Mouse (Mus musculus): ENCODE measurements around the gene Pcid2. TPM values are rescaled to one million over a fixed set of nuclear protein-coding genes. Genes with fewer than 3 reads are reported as not detected.
A peak's percentile ranks its signal among the peaks of the same experiment; 100 is the strongest.

Pcid2 gene
- total RNA-seq (2014; fragmentation: Nextera tagmentation) = 21.4 and 27.9 TPM in 2 replicates
- 10.1 and 26.9 TPM in 2 replicates for total RNA-seq (2017)

- ATAC-seq (replicated peaks; ENCODE audit: low FRiP score, low TSS enrichment, poor library complexity, severe bottlenecking) = peak; percentile 72
Observed at GRCm38 (mm10) chr8:13105087-13105881, at the start of gene Pcid2, which contains the start of gene Cul4a. Gene Pcid2, minus strand, starts transcription at chr8:13105459. Gene Cul4a, plus strand, starts transcription at chr8:13105621.

GRCm38 (mm10) chr8:13154099-13154498, 48.8 kb upstream of the Pcid2 start:
- ATAC-seq (replicated peaks; ENCODE audit: low FRiP score, low TSS enrichment, poor library complexity, severe bottlenecking) = no peak

GRCm38 (mm10) chr8:13150929-13151328, 45.7 kb upstream of the Pcid2 start:
- ATAC-seq (replicated peaks; ENCODE audit: low FRiP score, low TSS enrichment, poor library complexity, severe bottlenecking) = no peak

GRCm38 (mm10) chr8:13149866-13150265, 44.6 kb upstream of the Pcid2 start:
- no peak for ATAC-seq (replicated peaks; ENCODE audit: low FRiP score, low TSS enrichment, poor library complexity, severe bottlenecking)

GRCm38 (mm10) chr8:13149287-13149686, 44.0 kb upstream of the Pcid2 start:
- no peak for ATAC-seq (replicated peaks; ENCODE audit: low FRiP score, low TSS enrichment, poor library complexity, severe bottlenecking)

- no peak for ATAC-seq (replicated peaks; ENCODE audit: low FRiP score, low TSS enrichment, poor library complexity, severe bottlenecking)
Observed at GRCm38 (mm10) chr8:13148476-13148875, 43.2 kb upstream of the Pcid2 start.

- no peak for ATAC-seq (replicated peaks; ENCODE audit: low FRiP score, low TSS enrichment, poor library complexity, severe bottlenecking)
Observed at GRCm38 (mm10) chr8:13141681-13142080, 36.4 kb upstream of the Pcid2 start.

- no peak for ATAC-seq (replicated peaks; ENCODE audit: low FRiP score, low TSS enrichment, poor library complexity, severe bottlenecking)
Observed at GRCm38 (mm10) chr8:13139641-13140182, 34.5 kb upstream of the Pcid2 start.

GRCm38 (mm10) chr8:13132220-13132619, 27.0 kb upstream of the Pcid2 start:
- peak; percentile 62; the same call in 1 of the 2 replicates for ATAC-seq (replicated peaks; ENCODE audit: low FRiP score, low TSS enrichment, poor library complexity, severe bottlenecking)

- ATAC-seq (replicated peaks; ENCODE audit: low FRiP score, low TSS enrichment, poor library complexity, severe bottlenecking) = no peak
Observed at GRCm38 (mm10) chr8:13124897-13125296, 19.6 kb upstream of the Pcid2 start.

GRCm38 (mm10) chr8:13122887-13123421, 17.7 kb upstream of the Pcid2 start:
- peak; percentile 61 for ATAC-seq (replicated peaks; ENCODE audit: low FRiP score, low TSS enrichment, poor library complexity, severe bottlenecking)

- ATAC-seq (replicated peaks; ENCODE audit: low FRiP score, low TSS enrichment, poor library complexity, severe bottlenecking) = peak; percentile 81
Observed at GRCm38 (mm10) chr8:13120882-13121665, 15.8 kb upstream of the Pcid2 start.

- no peak for ATAC-seq (replicated peaks; ENCODE audit: low FRiP score, low TSS enrichment, poor library complexity, severe bottlenecking)
Observed at GRCm38 (mm10) chr8:13118516-13118915, 13.3 kb upstream of the Pcid2 start.

- no peak for ATAC-seq (replicated peaks; ENCODE audit: low FRiP score, low TSS enrichment, poor library complexity, severe bottlenecking)
Observed at GRCm38 (mm10) chr8:13117096-13117495, 11.8 kb upstream of the Pcid2 start.

- no peak for ATAC-seq (replicated peaks; ENCODE audit: low FRiP score, low TSS enrichment, poor library complexity, severe bottlenecking)
Observed at GRCm38 (mm10) chr8:13113232-13113631, 8.0 kb upstream of the Pcid2 start.

- ATAC-seq (replicated peaks; ENCODE audit: low FRiP score, low TSS enrichment, poor library complexity, severe bottlenecking) = no peak
Observed at GRCm38 (mm10) chr8:13111917-13112316, 6.7 kb upstream of the Pcid2 start.

GRCm38 (mm10) chr8:13109416-13109960, 4.2 kb upstream of the Pcid2 start:
- no peak for ATAC-seq (replicated peaks; ENCODE audit: low FRiP score, low TSS enrichment, poor library complexity, severe bottlenecking)

GRCm38 (mm10) chr8:13108967-13109366, 3.7 kb upstream of the Pcid2 start:
- ATAC-seq (replicated peaks; ENCODE audit: low FRiP score, low TSS enrichment, poor library complexity, severe bottlenecking) = peak; percentile 68

- ATAC-seq (replicated peaks; ENCODE audit: low FRiP score, low TSS enrichment, poor library complexity, severe bottlenecking) = peak; percentile 64
Observed at GRCm38 (mm10) chr8:13107990-13108638, 2.9 kb upstream of the Pcid2 start.

All from megakaryocyte-erythroid progenitor cell, adult 5-6 weeks (primary cell).